Mouse (Mus musculus) MEL-GATA-1-ER (cell line): ENCODE measurements around the gene Angel1.

Experiments used
- DNase-seq: peaks from one replicate; pipeline ENCODE4 v3.0.0-alpha.2; 2012; ENCODE audit warnings: low read depth; ENCODE audit errors: extremely low read depth

Gene Angel1

GRCm38 (mm10) chr12:86726120-86726640 is at the start of gene Angel1:
Gene Angel1, minus strand, starts transcription at chr12:86726460.
- DNase-seq = peak; percentile 75

- no peak for DNase-seq
Observed at GRCm38 (mm10) chr12:86775561-86776280, 49.5 kb upstream of the Angel1 start.

GRCm38 (mm10) chr12:86772551-86772950 is 46.3 kb upstream of the Angel1 start:
- DNase-seq = no peak

- peak; percentile 77 for DNase-seq
Observed at GRCm38 (mm10) chr12:86771823-86772427, 45.7 kb upstream of the Angel1 start.

GRCm38 (mm10) chr12:86770927-86771326 is 44.7 kb upstream of the Angel1 start:
- no peak for DNase-seq

- DNase-seq = no peak
Observed at GRCm38 (mm10) chr12:86770261-86770670, 44.0 kb upstream of the Angel1 start.

- no peak for DNase-seq
Observed at GRCm38 (mm10) chr12:86769819-86770218, 43.6 kb upstream of the Angel1 start.

GRCm38 (mm10) chr12:86768986-86769580 is 42.8 kb upstream of the Angel1 start:
- peak; percentile 54 for DNase-seq

- peak; percentile 26 for DNase-seq
Observed at GRCm38 (mm10) chr12:86767868-86768631, 41.8 kb upstream of the Angel1 start.

GRCm38 (mm10) chr12:86766467-86766866 is 40.2 kb upstream of the Angel1 start:
- DNase-seq = peak; percentile 19

GRCm38 (mm10) chr12:86764060-86764459 is 37.8 kb upstream of the Angel1 start:
- no peak for DNase-seq

GRCm38 (mm10) chr12:86761036-86761435 is 34.8 kb upstream of the Angel1 start:
- no peak for DNase-seq

- no peak for DNase-seq
Observed at GRCm38 (mm10) chr12:86734319-86734810, 8.1 kb upstream of the Angel1 start, which contains the start of gene Lrrc74a. Gene Lrrc74a, plus strand, starts transcription at chr12:86734369.

- DNase-seq = peak; percentile 49
Observed at GRCm38 (mm10) chr12:86725706-86726105, 554 bp downstream of the Angel1 start.

- DNase-seq = no peak
Observed at GRCm38 (mm10) chr12:86724300-86724699, 2.0 kb downstream of the Angel1 start.

GRCm38 (mm10) chr12:86721453-86721852 is 4.8 kb downstream of the Angel1 start:
- DNase-seq = no peak

- DNase-seq = no peak
Observed at GRCm38 (mm10) chr12:86719961-86720639, 6.2 kb downstream of the Angel1 start.

- DNase-seq = no peak
Observed at GRCm38 (mm10) chr12:86716962-86717361, 9.3 kb downstream of the Angel1 start.

GRCm38 (mm10) chr12:86715401-86715800 is 10.9 kb downstream of the Angel1 start:
- peak; percentile 10 for DNase-seq

GRCm38 (mm10) chr12:86714026-86714425 is 12.2 kb downstream of the Angel1 start:
- DNase-seq = peak; percentile 25

GRCm38 (mm10) chr12:86705843-86706242 is 20.4 kb downstream of the Angel1 start:
- DNase-seq = no peak
